In genomic region chr3:148640680-148641101, GRCm38 (mm10) we compare ENCODE assay signal across 10 mouse cellular contexts.
DNase-seq lines count a peak whose midpoint lies in the region; ATAC-seq and TF ChIP-seq lines count a peak whose summit lies in the region.
"Had no signal": no experiment of that assay in that cellular context is flagged by ENCODE, and none has a peak within 500 bp of the region (broad histone marks: within the 10 kb centered on the region; RNA-seq: fewer than 3 reads in every experiment).

No protein-coding gene starts in this region.

- DNase-seq in lung, adult 18-20 months: peak; percentile 23 to 38
- DNase-seq in lung, adult 2 months: no peak
- peak; percentile 24 for DNase-seq in ovary, postnatal 14 days (ENCODE audit: low spot score)
- no peak for DNase-seq in thymus, postnatal 25 days
- no peak for DNase-seq in cerebellum, postnatal 25 days
- no peak for DNase-seq in left cerebral cortex, postnatal 4 days
- DNase-seq: liver had no signal

- peak overlapping the region; percentile 92 for H3K27ac ChIP-seq in embryonic fibroblast, embryonic 13.5 days (ENCODE audit: insufficient read depth, low read length)
- peak overlapping the region; percentile 4; the same call in 1 of the 2 replicates for H3K27ac ChIP-seq in kidney, embryonic 15.5 days

- intact Hi-C loops in left cerebral cortex, postnatal 4 days (cut with DNase I): no loop called here

- no peak for TF ChIP-seq CTCF in lung, adult 2 months (IDR thresholded peaks at IDR 0.05; ENCODE audit: insufficient read depth, low read length)
- no peak for TF ChIP-seq CTCF in embryonic fibroblast, embryonic 13.5 days (IDR thresholded peaks at IDR 0.05; ENCODE audit: borderline replicate concordance, insufficient read depth, low read length)

- no peaks in the 10 kb centered on the region for H3K9me3 ChIP-seq in kidney, embryonic 15.5 days (replicated peaks)

- no peak overlapping the region for H3K9ac ChIP-seq in kidney, embryonic 15.5 days

- 42% methylated on average over 3 of the region's 3 CpGs for WGBS in lung, adult 2 months
- 14% methylated on average over 3 of the region's 3 CpGs for WGBS in kidney, embryonic 15.5 days

- ATAC-seq in kidney, embryonic 15.5 days (replicated peaks; ENCODE audit: low FRiP score): peak; percentile 33; the same call in 1 of the 2 replicates

- H3K4me3 ChIP-seq in lung, adult 2 months (replicated peaks; ENCODE audit: extremely low read depth, low read depth, low read length): no peak overlapping the region
- H3K4me3 ChIP-seq in embryonic fibroblast, embryonic 13.5 days (ENCODE audit: insufficient read depth, low read length): no peak overlapping the region
- H3K4me3 ChIP-seq in kidney, embryonic 15.5 days (replicated peaks): no peak overlapping the region
- H3K4me3 ChIP-seq: erythroblast, embryonic 14.5 days had no signal

- no peaks in the 10 kb centered on the region for H3K27me3 ChIP-seq in kidney, embryonic 15.5 days

- no peaks in the 10 kb centered on the region for H3K4me1 ChIP-seq in lung, adult 2 months (ENCODE audit: control insufficient read depth, insufficient read depth, low read length)
- H3K4me1 ChIP-seq in embryonic fibroblast, embryonic 13.5 days (ENCODE audit: control insufficient read depth, insufficient read depth, low read length): peaks cover 9% of the 10 kb centered on the region
- peaks cover 7% of the 10 kb centered on the region; the same call in 1 of the 2 replicates for H3K4me1 ChIP-seq in kidney, embryonic 15.5 days

- H3K36me3 ChIP-seq in kidney, embryonic 15.5 days: no peaks in the 10 kb centered on the region

- TF ChIP-seq POLR2A in lung, adult 2 months (IDR thresholded peaks at IDR 0.05; ENCODE audit: borderline replicate concordance, extremely low read depth, low read depth, low read length): no peak
- no peak for TF ChIP-seq POLR2A in embryonic fibroblast, embryonic 13.5 days (IDR thresholded peaks at IDR 0.05; ENCODE audit: low read depth, low read length)

- H3K4me2 ChIP-seq in kidney, embryonic 15.5 days: no peak overlapping the region

Comparison
In these comparisons a context has a peak if more than half of its experiments do, and no peak if none do; other contexts are left out.
1. DNase-seq: peak in lung, adult 18-20 months (2 of 2) and ovary, postnatal 14 days (single experiment); none in lung, adult 2 months (single experiment), thymus, postnatal 25 days (single experiment), cerebellum, postnatal 25 days (0 of 2) and left cerebral cortex, postnatal 4 days (single experiment).